Mouse (Mus musculus): ENCODE measurements at regions not wholly inside any gene's neighbourhood (a gene's known extent, or its start where the extent isn't known, plus 50 kb on each side); places are given as distances from the start of the nearest gene placed in this dataset.
A peak's percentile ranks its signal among the peaks of the same experiment; 100 is the strongest.

GRCm38 (mm10) chr15:62190977-62191614 is 1268.3 kb upstream of the A1bg start:
- ATAC-seq (peak; percentile 91), DNase-seq (peak; percentile 26)
- H3K36me3 ChIP-seq (replicated peaks; ENCODE audit: insufficient read depth, low read length) = no peaks in the 10 kb centered on the region
- WGBS (ENCODE audit: insufficient replicate concordance) = 64% methylated on average over 5 of the region's 5 CpGs
- TF ChIP-seq EP300 (IDR thresholded peaks at IDR 0.05; ENCODE audit: low read depth) (peak; percentile 88), CTCF (IDR thresholded peaks at IDR 0.05; ENCODE audit: low read depth) (no peak)
- H3K9me3 ChIP-seq (ENCODE audit: low read length) = no peaks in the 10 kb centered on the region
- H3K27me3 ChIP-seq (ENCODE audit: insufficient read depth, low read length) = no peaks in the 10 kb centered on the region
- peaks cover 9% of the 10 kb centered on the region for H3K4me1 ChIP-seq (ENCODE audit: insufficient read depth)
- H3K27ac ChIP-seq (ENCODE audit: low read depth) = peak overlapping the region; percentile 62
- no peak overlapping the region for H3K9ac ChIP-seq (replicated peaks)
- H3K4me2 ChIP-seq (ENCODE audit: low read depth, low read length) = peak overlapping the region; percentile 10
- no peak overlapping the region for H3K4me3 ChIP-seq (ENCODE audit: low read depth, low read length)

- H3K27me3 ChIP-seq (ENCODE audit: insufficient read depth, low read length) = no peaks in the 10 kb centered on the region
- DNase-seq (no peak), ATAC-seq (peak; percentile 67)
- 64% methylated on average over 5 of the region's 5 CpGs for WGBS (ENCODE audit: insufficient replicate concordance)
- H3K4me1 ChIP-seq (ENCODE audit: insufficient read depth) = peaks cover 9% of the 10 kb centered on the region
- H3K9ac ChIP-seq (replicated peaks) = 0 out of 2 replicates have a peak overlapping the region, but pooled peaks have one; percentile 41
- H3K27ac ChIP-seq (ENCODE audit: low read depth) = peak overlapping the region; percentile 62
- TF ChIP-seq EP300 (IDR thresholded peaks at IDR 0.05; ENCODE audit: low read depth) (no peak), CTCF (IDR thresholded peaks at IDR 0.05; ENCODE audit: low read depth) (no peak)
- H3K4me2 ChIP-seq (ENCODE audit: low read depth, low read length) = peak overlapping the region; percentile 10; the same call in 1 of the 2 replicates
- no peak overlapping the region for H3K4me3 ChIP-seq (ENCODE audit: low read depth, low read length)
- H3K36me3 ChIP-seq (replicated peaks; ENCODE audit: insufficient read depth, low read length) = no peaks in the 10 kb centered on the region
- no peaks in the 10 kb centered on the region for H3K9me3 ChIP-seq (ENCODE audit: low read length)
Observed at GRCm38 (mm10) chr15:62190224-62190910, 1267.6 kb upstream of the A1bg start.

GRCm38 (mm10) chr15:62189565-62190181 is 1266.9 kb upstream of the A1bg start:
- H3K4me1 ChIP-seq (ENCODE audit: insufficient read depth) = peaks cover 9% of the 10 kb centered on the region

GRCm38 (mm10) chr15:62186548-62186947 is 1263.7 kb upstream of the A1bg start:
- Histone ChIP-seq H3K27ac (ENCODE audit: low read depth) (no peak overlapping the region), H3K9me3 (ENCODE audit: low read length) (no peaks in the 10 kb centered on the region), H3K4me3 (ENCODE audit: low read depth, low read length) (no peak overlapping the region), H3K9ac (replicated peaks) (no peak overlapping the region), H3K27me3 (ENCODE audit: insufficient read depth, low read length) (no peaks in the 10 kb centered on the region), H3K36me3 (replicated peaks; ENCODE audit: insufficient read depth, low read length) (no peaks in the 10 kb centered on the region), H3K4me2 (ENCODE audit: low read depth, low read length) (no peak overlapping the region), H3K4me1 (ENCODE audit: insufficient read depth) (peaks cover 9% of the 10 kb centered on the region)
- no peak for DNase-seq
- WGBS (ENCODE audit: insufficient replicate concordance) = 85% methylated on average over 11 of the region's 11 CpGs
- ATAC-seq = no peak
- TF ChIP-seq CTCF (IDR thresholded peaks at IDR 0.05; ENCODE audit: low read depth) (no peak), EP300 (IDR thresholded peaks at IDR 0.05; ENCODE audit: low read depth) (no peak)

More at GRCm38 (mm10) chr15:62189565-62190181, 1266.9 kb upstream of the A1bg start:
- Histone ChIP-seq H3K4me3 (ENCODE audit: low read depth, low read length) (no peak overlapping the region), H3K9me3 (ENCODE audit: low read length) (no peaks in the 10 kb centered on the region), H3K36me3 (replicated peaks; ENCODE audit: insufficient read depth, low read length) (no peaks in the 10 kb centered on the region), H3K27ac (ENCODE audit: low read depth) (peak overlapping the region; percentile 55; the same call in 1 of the 2 replicates), H3K27me3 (ENCODE audit: insufficient read depth, low read length) (no peaks in the 10 kb centered on the region), H3K4me2 (ENCODE audit: low read depth, low read length) (no peak overlapping the region), H3K9ac (replicated peaks) (no peak overlapping the region)
- TF ChIP-seq CTCF (IDR thresholded peaks at IDR 0.05; ENCODE audit: low read depth) (no peak), EP300 (IDR thresholded peaks at IDR 0.05; ENCODE audit: low read depth) (no peak)
- DNase-seq (no peak), ATAC-seq (no peak)
- WGBS (ENCODE audit: insufficient replicate concordance) = 84% methylated on average over 14 of the region's 14 CpGs

- no peak overlapping the region for H3K4me3 ChIP-seq (ENCODE audit: low read depth, low read length)
- no peaks in the 10 kb centered on the region for H3K36me3 ChIP-seq (replicated peaks; ENCODE audit: insufficient read depth, low read length)
- no peak for DNase-seq
- ATAC-seq = no peak
- no peaks in the 10 kb centered on the region for H3K9me3 ChIP-seq (ENCODE audit: low read length)
- H3K27me3 ChIP-seq (ENCODE audit: insufficient read depth, low read length) = no peaks in the 10 kb centered on the region
- WGBS (ENCODE audit: insufficient replicate concordance) = 97% methylated on average over 4 of the region's 4 CpGs
- H3K9ac ChIP-seq (replicated peaks) = no peak overlapping the region
- no peak overlapping the region for H3K27ac ChIP-seq (ENCODE audit: low read depth)
- H3K4me2 ChIP-seq (ENCODE audit: low read depth, low read length) = no peak overlapping the region
- no peaks in the 10 kb centered on the region for H3K4me1 ChIP-seq (ENCODE audit: insufficient read depth)
- TF ChIP-seq EP300 (IDR thresholded peaks at IDR 0.05; ENCODE audit: low read depth) = no peak
Observed at GRCm38 (mm10) chr15:62183803-62184202, 1261.0 kb upstream of the A1bg start.

- no peak overlapping the region for H3K4me3 ChIP-seq (ENCODE audit: low read depth, low read length)
- H3K27me3 ChIP-seq (ENCODE audit: insufficient read depth, low read length) = no peaks in the 10 kb centered on the region
- H3K4me1 ChIP-seq (ENCODE audit: insufficient read depth) = peaks cover 2% of the 10 kb centered on the region; the same call in 1 of the 2 replicates
- no peaks in the 10 kb centered on the region for H3K9me3 ChIP-seq (ENCODE audit: low read length)
- peak; percentile 35 for DNase-seq
- TF ChIP-seq EP300 (IDR thresholded peaks at IDR 0.05; ENCODE audit: low read depth) = no peak
- no peak for TF ChIP-seq CTCF (IDR thresholded peaks at IDR 0.05; ENCODE audit: low read depth)
- no peak overlapping the region for H3K9ac ChIP-seq (replicated peaks)
- no peaks in the 10 kb centered on the region for H3K36me3 ChIP-seq (replicated peaks; ENCODE audit: insufficient read depth, low read length)
- H3K27ac ChIP-seq (ENCODE audit: low read depth) = peak overlapping the region; percentile 51; the same call in 1 of the 2 replicates
- ATAC-seq = peak; percentile 67
- WGBS (ENCODE audit: insufficient replicate concordance) = 57% methylated on average over 2 of the region's 2 CpGs
- no peak overlapping the region for H3K4me2 ChIP-seq (ENCODE audit: low read depth, low read length)
Observed at GRCm38 (mm10) chr15:62181454-62181910, 1258.7 kb upstream of the A1bg start.
